ENCODE assay signal across 9 mouse cellular contexts in genomic region chr9:96873082-96873481, GRCm38 (mm10). TPM values are rescaled to one million over a fixed set of nuclear protein-coding genes. Genes with fewer than 3 reads are reported as not detected.
DNase-seq lines count a peak whose midpoint lies in the region; ATAC-seq and TF ChIP-seq lines count a peak whose summit lies in the region.
"Had no signal": no experiment of that assay in that cellular context is flagged by ENCODE, and none has a peak within 500 bp of the region (broad histone marks: within the 10 kb centered on the region; RNA-seq: fewer than 3 reads in every experiment).

No protein-coding gene starts in this region.

- ATAC-seq in common myeloid progenitor, adult 5-6 weeks (replicated peaks; ENCODE audit: low read depth, poor library complexity, severe bottlenecking) = 0 out of 2 replicates have a peak, but pooled peaks have one; percentile 26

- intact Hi-C loops in left cerebral cortex, postnatal 4 days (cut with DNase I) = no loop called here

- H3K27me3 ChIP-seq in testis, adult 2 months (ENCODE audit: control insufficient read depth, insufficient read depth, low read length) = no peaks in the 10 kb centered on the region
- H3K27me3 ChIP-seq in splenic B cell, adult 2 months (ENCODE audit: control insufficient read depth, insufficient read depth, low read length, poor library complexity, severe bottlenecking) = no peaks in the 10 kb centered on the region
- H3K27me3 ChIP-seq: limb, embryonic 15.5 days had no signal

- H3K4me3 ChIP-seq in testis, adult 2 months (ENCODE audit: control insufficient read depth, low read depth, low read length) = no peak overlapping the region
- H3K4me3 ChIP-seq: limb, embryonic 15.5 days had no signal

- no peak overlapping the region for H3K27ac ChIP-seq in testis, adult 2 months (ENCODE audit: control insufficient read depth, insufficient read depth, low read depth, low read length)
- H3K27ac ChIP-seq: limb, embryonic 15.5 days had no signal

- H3K36me3 ChIP-seq in testis, adult 2 months (ENCODE audit: control insufficient read depth, insufficient read depth, low read length) = no peaks in the 10 kb centered on the region
- H3K36me3 ChIP-seq in splenic B cell, adult 2 months (ENCODE audit: control insufficient read depth, insufficient read depth, low read length, poor library complexity, severe bottlenecking) = no peaks in the 10 kb centered on the region
- H3K36me3 ChIP-seq: limb, embryonic 15.5 days had no signal

- peak; percentile 69 to 88 for DNase-seq in adrenal gland, adult (ENCODE audit: inconsistent age in 2 of 2, low spot score in 1 of 2)
- no peak for DNase-seq in adrenal gland, adult 8-10 months
- no peak for DNase-seq in testis, postnatal 14 days (ENCODE audit: low spot score)
- peak; percentile 57 for DNase-seq in left cerebral cortex, postnatal 4 days
- DNase-seq in splenic B cell, adult 2 months (ENCODE audit: low read depth, low spot score) = peak; percentile 33
- no peak for DNase-seq in neural tube, embryonic 10.5 days (ENCODE audit: extremely low spot score, low spot score)

- peaks cover 9% of the 10 kb centered on the region for H3K4me1 ChIP-seq in testis, adult 2 months (ENCODE audit: control insufficient read depth, insufficient read depth, low read length)

- peak; percentile 55; the same call in 1 of the 2 replicates for TF ChIP-seq CTCF in testis, adult 2 months (IDR thresholded peaks at IDR 0.05; ENCODE audit: control insufficient read depth, insufficient read depth, insufficient replicate concordance, low read depth, low read length)

- TF ChIP-seq POLR2A in testis, adult 2 months (IDR thresholded peaks at IDR 0.05; ENCODE audit: control insufficient read depth, low read depth, low read length) = no peak

RNA-seq across cellular contexts. Expression of gene Pxylp1, which starts 19.4 kb away (rescaled TPM):
- 10 to 100 TPM in 2 of 4 experiments, 1 to 10 TPM in 2; 7.7 to 16.5 (median 12.9) TPM for total RNA-seq in adrenal gland, adult 8-10 months (2022)
- 3.7 and 4.5 TPM in 2 replicates for polyA plus RNA-seq in testis, adult 2 months (2012; rRNA removed)
- 17.8 and 21.7 TPM in 2 replicates for total RNA-seq in common myeloid progenitor, adult 5-6 weeks (2017)
- total RNA-seq in left cerebral cortex, postnatal 4 days (2021) = 10 to 100 TPM; 19.1 to 20.7 TPM

Comparison
In these comparisons a context has a peak if more than half of its experiments do, and no peak if none do; other contexts are left out.
1. DNase-seq: peak in adrenal gland, adult (2 of 2), left cerebral cortex, postnatal 4 days (single experiment) and splenic B cell, adult 2 months (single experiment); none in adrenal gland, adult 8-10 months (single experiment), testis, postnatal 14 days (single experiment) and neural tube, embryonic 10.5 days (single experiment).